Mouse (Mus musculus) adrenal gland, adult 18-20 months (tissue): ENCODE data around the gene Grm1. TPM values are rescaled to one million over a fixed set of nuclear protein-coding genes. Genes with fewer than 3 reads are reported as not detected.

Experiments
- DNase-seq, 2 experiments: peaks; one replicate each; pipeline ENCODE4 v3.0.0; 2021 to 2022; ENCODE audit warnings: low spot score in 2 of 2
- total RNA-seq, 2 experiments: library from RNA; stranded (reverse); gene quantifications; 1 replicate in 1 of 2; 2 replicates in 1 of 2; pipeline ENCODE4 v1.2.3; 2021

Grm1 gene
- total RNA-seq, 2 experiments from 2014 or later = not detected

DNA sequence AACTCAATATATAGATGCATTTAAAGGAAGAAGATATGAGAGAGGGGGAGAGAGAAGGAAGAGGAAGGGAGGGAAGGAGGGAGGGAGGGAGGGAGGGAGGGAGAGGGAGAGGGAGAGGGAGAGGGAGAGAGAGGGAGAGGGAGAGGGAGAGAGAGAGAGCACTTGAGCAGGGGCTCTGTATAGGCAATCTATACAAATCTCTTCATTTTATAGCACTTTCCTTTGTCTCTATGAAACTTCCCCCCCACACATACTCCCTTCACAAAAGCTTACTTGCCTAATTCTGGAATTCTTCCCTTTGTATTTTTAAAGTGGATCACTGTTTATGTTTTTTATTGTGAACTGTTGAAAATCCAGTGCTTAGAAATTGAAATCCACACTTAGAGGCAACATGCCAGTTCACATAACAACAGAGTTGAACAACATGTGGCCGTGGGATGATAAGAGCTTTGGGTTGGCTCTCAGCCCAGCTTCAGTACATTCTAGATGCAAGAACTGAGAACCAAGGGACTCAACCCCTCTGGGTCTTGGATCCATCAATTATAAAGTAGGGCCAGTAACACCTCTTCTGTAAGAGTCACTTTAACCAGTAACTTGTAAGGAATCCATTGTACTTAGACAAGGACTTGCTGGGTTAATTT lies 345.0 kb downstream of the Grm1 start:
- DNase-seq = no peak

- DNase-seq = no peak
Observed at GRCm38 (mm10) chr10:10734561-10734960, 347.6 kb downstream of the Grm1 start.

GRCm38 (mm10) chr10:10733092-10733491 lies 349.1 kb downstream of the Grm1 start:
- DNase-seq = no peak

DNA sequence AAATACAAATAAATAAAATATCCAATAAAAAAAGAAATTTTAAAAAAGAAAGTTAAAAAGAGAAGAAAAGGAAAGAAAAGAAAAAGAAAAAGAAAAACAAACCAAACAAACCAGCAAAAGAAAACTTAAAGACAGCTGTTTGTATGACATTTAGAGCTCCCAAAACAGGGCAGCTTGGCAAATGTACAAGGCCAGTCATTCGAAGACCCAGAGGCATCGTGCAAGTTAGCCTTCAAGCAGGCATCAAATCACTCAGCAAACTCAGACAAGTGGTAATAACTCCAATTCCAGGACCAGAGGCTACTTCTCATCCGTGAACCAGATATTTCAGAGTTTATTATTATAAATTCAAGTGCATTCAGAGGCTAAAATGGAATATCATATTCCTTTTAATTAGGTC lies 355.7 kb downstream of the Grm1 start:
- DNase-seq = no peak

DNA sequence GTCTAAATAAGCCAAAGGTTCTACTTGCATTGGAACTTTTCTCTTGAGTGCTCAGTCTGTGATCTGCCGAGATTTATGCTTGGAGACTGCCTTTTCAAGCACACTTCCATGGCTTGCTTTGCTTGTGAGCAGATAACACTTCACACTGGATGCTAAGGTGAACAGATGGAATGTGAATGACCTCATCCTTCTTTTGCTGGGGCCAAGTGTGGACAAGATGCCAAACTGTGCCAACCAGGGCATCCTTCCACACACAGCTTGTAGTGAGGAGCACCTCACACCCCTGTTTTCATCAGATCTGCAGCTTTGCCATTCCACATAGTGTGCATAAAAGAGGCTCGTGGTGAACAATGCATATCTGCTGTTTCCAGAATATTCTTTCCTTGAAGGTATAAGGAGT lies 371.3 kb downstream of the Grm1 start:
- no peak for DNase-seq

DNA sequence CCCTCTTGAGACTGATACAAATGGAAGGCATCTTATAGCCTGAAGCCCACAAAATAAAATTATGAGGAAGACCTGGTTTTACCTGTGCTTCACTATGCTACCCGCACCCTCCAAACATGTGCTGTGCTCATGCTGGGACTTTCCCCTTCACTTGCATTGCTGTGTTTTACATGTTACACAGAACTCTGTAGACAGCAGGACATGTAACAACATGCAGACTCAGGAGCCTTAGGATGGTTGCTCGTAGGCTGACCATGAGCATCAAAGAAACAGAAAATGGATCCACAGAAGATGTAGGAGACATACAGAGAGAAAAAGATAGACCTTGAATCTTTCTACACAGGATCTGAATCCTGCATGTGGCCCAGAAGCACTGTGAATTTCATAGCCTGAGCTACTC lies 371.8 kb downstream of the Grm1 start:
- DNase-seq = no peak

DNA sequence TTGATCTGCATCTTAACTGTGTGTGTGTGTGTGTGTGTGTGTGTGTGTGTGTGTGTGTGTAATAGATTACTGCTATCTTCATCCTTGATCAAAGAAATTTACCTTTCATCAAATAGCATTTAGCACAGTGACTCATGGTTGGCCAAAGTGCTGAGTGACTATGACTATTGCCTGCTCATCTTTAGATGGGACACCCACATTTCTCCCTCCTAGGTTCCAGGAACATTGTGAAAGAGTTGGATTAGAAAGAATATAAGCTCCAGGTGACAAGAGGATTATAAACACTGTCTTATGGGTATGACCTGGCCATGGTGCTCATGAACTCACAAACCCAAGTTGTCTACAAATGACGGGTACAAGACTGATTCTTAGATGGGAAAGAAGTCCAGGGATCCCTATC lies 374.1 kb downstream of the Grm1 start:
- DNase-seq = no peak

DNA sequence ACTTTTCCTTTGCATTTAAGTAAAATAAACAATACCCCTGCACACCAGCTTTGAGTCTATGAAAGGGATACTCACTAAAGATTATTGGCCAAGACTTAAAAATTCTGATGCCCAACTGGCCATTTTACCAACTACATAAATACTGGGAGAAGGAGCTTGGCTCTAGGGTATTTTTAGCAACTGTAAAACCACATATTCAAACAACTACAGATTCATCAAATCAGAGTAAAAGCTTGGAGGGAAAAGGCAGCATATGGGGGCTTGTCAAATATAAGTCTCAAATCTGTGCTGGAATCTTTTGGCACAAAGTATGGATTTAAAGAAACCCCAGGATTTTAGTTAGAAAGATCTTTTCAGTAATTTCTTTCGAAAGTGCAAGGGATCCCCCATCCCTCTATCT lies 380.8 kb downstream of the Grm1 start:
- no peak for DNase-seq

GRCm38 (mm10) chr10:10700903-10701302 lies 381.3 kb downstream of the Grm1 start:
- DNase-seq = no peak

DNA sequence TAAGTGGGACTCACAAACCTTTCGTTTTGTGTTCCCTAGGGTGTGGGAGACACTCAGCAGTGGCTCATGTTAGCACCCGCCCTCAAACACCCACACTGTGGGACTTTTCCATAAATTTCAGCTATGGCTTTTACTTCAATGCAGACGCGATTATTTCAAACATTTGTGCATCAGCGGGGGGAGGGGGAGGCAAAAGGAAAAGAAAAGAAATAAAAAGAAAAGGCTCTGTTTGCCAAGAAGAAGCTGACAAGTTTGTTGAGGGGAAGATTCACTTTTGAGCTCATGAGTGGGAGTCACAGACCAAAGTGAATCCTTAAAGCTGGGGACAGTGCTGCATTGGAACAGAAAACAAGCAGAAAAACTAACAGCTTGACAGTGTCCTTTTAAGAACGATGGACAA lies 384.7 kb downstream of the Grm1 start:
- DNase-seq = no peak

DNA sequence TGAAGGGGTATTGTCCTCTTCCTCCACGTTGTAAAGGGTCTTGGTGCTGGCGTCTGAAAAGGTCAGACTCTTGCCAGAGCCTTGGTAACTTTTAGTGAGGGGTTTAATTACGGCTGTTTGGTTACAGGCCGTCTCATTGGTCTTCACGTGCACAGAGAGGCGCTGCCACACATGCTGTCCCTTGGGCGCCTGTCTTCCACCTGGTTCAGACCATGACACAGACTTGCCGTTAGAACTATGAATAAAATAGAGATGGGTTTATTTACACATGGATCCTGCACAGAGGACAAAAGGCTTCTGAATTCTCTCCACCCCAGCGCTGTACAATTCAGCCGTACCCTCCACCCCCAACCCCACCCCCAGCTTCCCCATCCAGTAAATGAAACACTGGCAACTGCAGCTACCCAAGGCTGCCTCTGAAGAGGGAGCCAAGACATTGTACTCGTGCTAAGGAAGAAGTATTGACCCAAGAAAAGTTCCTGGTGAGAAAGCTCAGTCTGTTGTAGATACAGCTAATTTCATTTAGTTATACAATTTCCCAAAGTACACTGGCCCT lies 392.4 kb downstream of the Grm1 start:
- no peak for DNase-seq

DNA sequence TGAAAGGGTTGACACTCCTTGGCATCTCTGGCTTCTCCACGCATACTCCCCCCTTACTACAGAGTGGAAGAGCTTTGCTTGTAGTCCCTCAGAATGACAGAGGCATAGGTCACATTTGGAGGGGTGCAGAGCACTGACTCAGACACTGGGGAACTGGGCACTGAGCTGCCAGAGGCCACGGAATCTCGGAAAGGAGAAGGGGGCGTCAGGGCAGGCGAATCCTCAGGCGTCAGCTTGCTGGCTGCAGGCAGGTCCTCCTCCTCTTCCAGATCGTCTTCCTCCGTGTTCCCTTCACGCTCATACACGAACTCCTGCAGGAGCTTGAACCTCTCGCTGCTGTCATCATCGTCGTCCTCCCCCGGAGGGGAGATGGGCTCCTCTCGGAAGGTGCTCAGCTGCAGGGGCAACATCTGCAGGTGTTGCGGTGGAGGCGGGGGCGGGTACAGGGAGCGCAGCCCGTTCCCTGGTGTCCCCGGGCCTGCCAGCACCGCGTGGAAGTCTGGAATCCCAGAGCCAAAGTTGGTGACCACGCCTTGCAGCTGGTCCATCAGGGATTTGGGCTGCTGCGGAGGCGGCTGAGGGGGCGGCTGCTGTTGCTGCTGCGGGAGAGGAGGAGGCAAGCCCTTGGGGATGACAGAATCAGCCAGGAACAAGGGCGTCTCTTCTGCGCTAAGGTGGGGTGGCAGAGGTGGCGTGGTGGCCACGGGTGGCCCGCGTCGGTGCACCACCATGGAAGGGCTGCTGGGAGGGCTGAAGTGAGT lies 393.1 kb downstream of the Grm1 start:
- DNase-seq = no peak

GRCm38 (mm10) chr10:10681048-10681447 lies 401.1 kb downstream of the Grm1 start, which contains the start of gene Gm10944:
TSS of gene Gm10944 (plus strand) at chr10:10681348.
- no peak for DNase-seq

GRCm38 (mm10) chr10:10659976-10660375 lies 422.2 kb downstream of the Grm1 start:
- DNase-seq = no peak

DNA sequence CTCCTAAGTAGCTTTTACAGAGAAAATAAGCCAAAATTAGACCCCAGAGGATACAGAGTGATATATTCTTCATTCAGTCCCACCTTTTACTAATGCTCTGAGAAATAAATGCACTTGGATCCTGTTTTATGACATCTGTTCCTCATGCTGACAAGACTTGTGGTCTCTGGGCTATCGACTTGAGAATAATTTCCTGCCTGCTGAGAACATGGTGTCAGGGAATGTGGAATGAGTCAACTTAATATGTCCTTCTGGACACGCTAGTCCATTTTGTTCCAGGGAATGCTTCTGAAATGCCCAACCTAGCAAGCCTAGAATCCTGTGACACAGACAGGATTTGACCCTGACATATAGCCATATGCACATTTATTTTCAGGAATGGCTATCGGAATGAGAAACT lies 423.0 kb downstream of the Grm1 start:
- no peak for DNase-seq

DNA sequence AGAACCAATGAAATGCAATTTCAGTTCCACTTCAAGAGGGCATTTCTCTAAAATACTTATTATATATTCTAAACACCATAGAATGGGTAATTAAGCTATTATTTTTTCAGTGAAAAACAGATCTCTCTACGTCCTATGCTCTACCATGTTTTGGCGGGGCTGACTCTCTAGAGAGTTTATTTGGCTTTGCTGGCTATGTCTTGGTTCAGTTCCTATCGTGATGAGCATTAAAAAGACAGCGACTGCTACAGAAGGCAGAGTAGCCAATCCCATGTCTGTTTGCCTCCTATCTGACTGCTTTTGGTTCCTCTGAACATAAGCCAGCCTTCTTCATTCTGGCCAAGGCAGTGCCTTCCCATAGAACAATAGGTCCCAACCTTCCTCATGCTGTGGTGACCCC lies 425.5 kb downstream of the Grm1 start:
- no peak for DNase-seq

- no peak for DNase-seq
Observed at GRCm38 (mm10) chr10:10655991-10656390, 426.2 kb downstream of the Grm1 start.

Other genes with a start within 250 kb of the Grm1 start
- 10 to 100 TPM; 13.8 to 18.1 TPM for gene Shprh, start 67.1 kb upstream of the Grm1 start, total RNA-seq
- 10 to 100 TPM; 31.3 to 31.4 TPM for gene Fbxo30, start 199.0 kb upstream of the Grm1 start, total RNA-seq